Mouse (Mus musculus): ENCODE results near the gene Ppm1l.

Gene Ppm1l

GRCm38 (mm10) chr3:69598261-69599165 lies 281.9 kb downstream of the Ppm1l start, which contains the start of gene B3galnt1:
TSS of gene B3galnt1 (minus strand) at chr3:69598960.
- no peak for DNase-seq (ENCODE audit: low read depth)

GRCm38 (mm10) chr3:69599166-69599500 lies 282.5 kb downstream of the Ppm1l start:
- DNase-seq (ENCODE audit: low read depth), result no peak

- no peak for DNase-seq (ENCODE audit: low read depth)
These were observed 290.3 kb downstream of the Ppm1l start for GRCm38 (mm10) chr3:69606923-69607322.

GRCm38 (mm10) chr3:69607468-69607867 lies 290.8 kb downstream of the Ppm1l start:
- DNase-seq (ENCODE audit: low read depth), result no peak

GRCm38 (mm10) chr3:69607909-69608308 lies 291.2 kb downstream of the Ppm1l start:
- no peak for DNase-seq (ENCODE audit: low read depth)
